Mouse (Mus musculus) layer of hippocampus, postnatal 36 days (tissue): ENCODE results near the gene Ager. TPM values are rescaled to one million over a fixed set of nuclear protein-coding genes. Genes with fewer than 3 reads are reported as not detected.

Experiments used
- DNase-seq, 2 experiments: peaks; one replicate each; pipeline ENCODE4 v3.0.0; 2022
- total RNA-seq, 2 experiments: library from RNA; stranded (reverse); gene quantifications; 2 replicates each; pipeline ENCODE4 v1.2.3; 2021

Gene Ager
- total RNA-seq, 2 experiments from 2014 or later = 0.60 to 0.94 TPM

- peak; percentile 89 to 92 for DNase-seq
Measured at GRCm38 (mm10) chr17:34632261-34632691, 34.6 kb downstream of the Ager start.

GRCm38 (mm10) chr17:34635671-34636070 is 38.0 kb downstream of the Ager start:
- DNase-seq = no peak

- no peak for DNase-seq
Measured at GRCm38 (mm10) chr17:34637459-34637858, 39.8 kb downstream of the Ager start.

GRCm38 (mm10) chr17:34639461-34640255 is 42.0 kb downstream of the Ager start:
- no peak for DNase-seq

GRCm38 (mm10) chr17:34640778-34641601 is 43.3 kb downstream of the Ager start:
- DNase-seq = peak; percentile 55 to 74

GRCm38 (mm10) chr17:34641945-34642344 is 44.3 kb downstream of the Ager start:
- DNase-seq = no peak

- DNase-seq = no peak
Measured at GRCm38 (mm10) chr17:34643379-34643778, 45.7 kb downstream of the Ager start.

- DNase-seq = no peak
Measured at GRCm38 (mm10) chr17:34643944-34644343, 46.3 kb downstream of the Ager start.

GRCm38 (mm10) chr17:34644608-34645007 is 46.9 kb downstream of the Ager start, which contains the start of gene Fkbpl:
Gene Fkbpl (plus strand): TSS chr17:34644764.
- DNase-seq = peak; percentile 96

GRCm38 (mm10) chr17:34645256-34645829 is 47.7 kb downstream of the Ager start:
- DNase-seq = no peak

GRCm38 (mm10) chr17:34645831-34646511 is 48.3 kb downstream of the Ager start:
- no peak for DNase-seq

GRCm38 (mm10) chr17:34646906-34647787 is 49.5 kb downstream of the Ager start, which contains the start of gene Atf6b:
Gene Atf6b (plus strand): TSS chr17:34647146.
- DNase-seq = peak; percentile 94 to 96

- no peak for DNase-seq
Measured at GRCm38 (mm10) chr17:34648141-34648890, 50.7 kb downstream of the Ager start.

- DNase-seq = no peak
Measured at GRCm38 (mm10) chr17:34649106-34649864, 51.6 kb downstream of the Ager start.

Other genes with a start within 250 kb of the Ager start
- gene Btnl2, start 243.0 kb upstream of the Ager start, total RNA-seq = under 1 TPM; 0.43 to 0.82 TPM
- not detected for gene Btnl1, start 220.7 kb upstream of the Ager start, total RNA-seq
- gene BC051142, start 199.0 kb upstream of the Ager start, total RNA-seq = 1 to 10 TPM; 2.3 to 3.6 TPM
- not detected for gene Btnl4, start 120.5 kb upstream of the Ager start, total RNA-seq
- gene Btnl6, start 80.5 kb upstream of the Ager start, total RNA-seq = not detected
- 10 to 100 TPM in 1 of 2 experiments, 1 to 10 TPM in 1; 7.0 to 11.5 TPM for gene Notch4, start 33.6 kb upstream of the Ager start, total RNA-seq
- gene Gpsm3, start 8.1 kb upstream of the Ager start, total RNA-seq = 1 to 10 TPM; 2.1 to 2.2 TPM
- gene Pbx2, start 6.6 kb upstream of the Ager start, total RNA-seq = 10 to 100 TPM; 63.0 to 63.9 TPM
- 10 to 100 TPM; 79.4 to 87.3 TPM for gene Rnf5, start 5.8 kb downstream of the Ager start, total RNA-seq
- 100 to 1,000 TPM; 159 to 169 TPM for gene Agpat1, start 6.4 kb downstream of the Ager start, total RNA-seq
- gene Egfl8, start 18.1 kb downstream of the Ager start, total RNA-seq = 1 to 10 TPM; 1.8 to 2.0 TPM
- 10 to 100 TPM; 44.4 to 50.8 TPM for gene Ppt2, start 30.6 kb downstream of the Ager start, total RNA-seq
- 100 to 1,000 TPM; 317 to 352 TPM for gene Prrt1, start 31.7 kb downstream of the Ager start, total RNA-seq
- 10 to 100 TPM; 17.9 to 18.0 TPM for gene Fkbpl, start 46.9 kb downstream of the Ager start, total RNA-seq
- 100 to 1,000 TPM in 1 of 2 experiments, 10 to 100 TPM in 1; 89.9 to 101 TPM for gene Atf6b, start 49.3 kb downstream of the Ager start, total RNA-seq
- gene Tnxb, start 72.7 kb downstream of the Ager start, total RNA-seq = 10 to 100 TPM in 1 of 2 experiments, 1 to 10 TPM in 1; 9.9 to 10.7 TPM
- gene C4b, start 146.0 kb downstream of the Ager start, total RNA-seq = 10 to 100 TPM; 15.7 to 22.6 TPM
- gene Cyp21a1, start 206.7 kb downstream of the Ager start, total RNA-seq = under 1 TPM in 1 of 2 experiments, not detected in 1; 0.32 TPM
- gene Stk19, start 239.1 kb downstream of the Ager start, total RNA-seq = 10 to 100 TPM; 54.9 to 61.0 TPM
- 10 to 100 TPM; 37.1 to 43.9 TPM for gene Dxo, start 239.2 kb downstream of the Ager start, total RNA-seq